Mouse (Mus musculus) urinary bladder, postnatal 36 days (tissue): ENCODE measurements around the gene Olfr978.
"Not testable (repeated sequence)": the region's sequence is repeated elsewhere in the genome, so short reads cannot be mapped to it uniquely, and the experiment has no call there.

Source experiments
- DNase-seq, 2 experiments: peaks; one replicate each; pipeline ENCODE4 v3.0.0; 2022; ENCODE audit warnings: low spot score in 2 of 2, mixed read lengths in 1 of 2

Gene Olfr978

DNA sequence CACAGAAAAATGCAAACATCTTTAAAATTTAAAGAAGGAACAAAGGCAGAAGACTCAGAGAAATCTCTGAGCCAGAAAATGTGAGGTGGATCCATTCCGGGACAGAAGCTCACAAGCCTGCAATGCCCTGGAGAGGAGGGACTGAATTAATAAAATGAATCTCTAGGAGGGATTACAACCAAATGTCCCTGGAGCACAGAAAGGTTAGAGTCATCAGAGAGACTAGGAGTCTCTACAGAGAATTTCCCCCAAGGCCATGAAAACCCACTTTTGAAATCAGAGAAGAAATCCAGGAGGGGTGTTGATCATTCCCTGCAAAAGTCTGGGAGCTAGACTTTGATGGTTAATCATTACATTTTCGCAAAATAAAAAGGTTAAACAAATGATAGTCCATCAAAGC is at the start of gene Olfr978:
Gene Olfr978, plus strand, starts transcription at position 301 of the 400 bp plus-strand sequence.
- DNase-seq = no peak

DNA sequence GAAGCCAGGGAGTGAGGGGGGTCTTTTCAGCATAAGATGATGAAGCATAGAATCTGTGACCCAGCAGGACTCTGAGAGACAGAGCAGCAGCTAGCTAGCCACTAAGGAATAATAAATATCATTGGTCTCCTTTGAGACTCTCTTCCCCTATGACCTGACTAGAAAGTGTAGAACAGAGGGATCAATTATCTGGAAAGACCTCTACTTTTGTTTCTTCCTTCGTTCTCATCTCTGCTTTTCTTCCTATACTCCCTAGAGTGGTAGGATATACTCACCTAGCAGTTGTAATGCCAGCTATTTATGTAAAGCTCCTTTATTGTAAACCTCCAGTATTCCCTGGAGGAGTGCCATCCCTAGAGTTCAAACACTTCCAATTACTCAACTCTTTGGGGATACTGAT is 40.0 kb upstream of the Olfr978 start, which contains the start of gene Olfr975:
Gene Olfr975, minus strand, starts transcription at position 101 of the 400 bp plus-strand sequence.
- no peak for DNase-seq

DNA sequence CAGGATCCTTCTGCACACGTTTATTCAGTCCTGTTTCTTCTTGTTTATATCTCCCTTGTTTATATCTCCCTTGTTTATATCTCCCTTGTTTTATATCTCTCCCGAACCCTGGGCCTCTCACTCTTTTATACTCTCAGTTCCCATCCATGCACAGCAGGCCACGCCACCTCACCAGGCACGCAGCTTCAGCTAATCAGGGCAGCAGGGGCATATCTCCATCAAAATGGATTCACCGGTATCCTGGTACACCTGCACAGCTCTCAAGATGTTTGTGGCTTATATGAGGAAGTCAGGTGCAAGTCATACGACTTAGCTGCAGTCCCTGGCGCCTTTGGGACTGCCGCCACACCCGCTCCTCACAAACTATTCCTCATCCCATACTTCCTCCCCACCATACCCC is 30.9 kb upstream of the Olfr978 start, which contains the start of gene Olfr976:
Gene Olfr976, minus strand, starts transcription at position 101 of the 400 bp plus-strand sequence.
- DNase-seq = not testable (repeated sequence)

DNA sequence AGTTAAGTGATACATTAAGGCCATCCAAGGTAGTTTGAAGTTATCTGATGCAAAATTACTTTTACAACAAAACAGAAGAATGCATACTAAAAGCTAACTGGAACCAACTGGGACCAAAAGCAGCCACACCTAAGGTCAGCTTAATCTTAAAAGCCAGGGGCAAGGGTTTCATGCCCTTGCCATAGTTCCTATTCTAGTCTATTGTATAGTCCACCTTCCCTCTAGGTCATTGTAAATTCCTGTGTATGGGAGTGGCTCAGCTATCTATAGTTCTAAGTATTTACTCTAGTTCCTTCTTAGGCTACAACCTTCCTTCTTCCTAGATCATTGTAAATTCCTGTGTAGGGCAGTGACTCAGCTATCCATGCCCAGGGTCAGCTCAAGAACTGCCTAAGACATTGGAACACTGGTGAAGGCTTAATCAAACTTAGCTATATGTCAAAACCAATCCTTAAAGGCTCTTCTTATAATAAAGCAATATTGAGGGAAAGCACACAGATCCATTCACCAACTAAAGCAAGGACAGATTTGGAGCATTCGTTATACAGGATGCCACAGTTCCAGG is 15.2 kb upstream of the Olfr978 start:
- DNase-seq = not testable (repeated sequence)

DNA sequence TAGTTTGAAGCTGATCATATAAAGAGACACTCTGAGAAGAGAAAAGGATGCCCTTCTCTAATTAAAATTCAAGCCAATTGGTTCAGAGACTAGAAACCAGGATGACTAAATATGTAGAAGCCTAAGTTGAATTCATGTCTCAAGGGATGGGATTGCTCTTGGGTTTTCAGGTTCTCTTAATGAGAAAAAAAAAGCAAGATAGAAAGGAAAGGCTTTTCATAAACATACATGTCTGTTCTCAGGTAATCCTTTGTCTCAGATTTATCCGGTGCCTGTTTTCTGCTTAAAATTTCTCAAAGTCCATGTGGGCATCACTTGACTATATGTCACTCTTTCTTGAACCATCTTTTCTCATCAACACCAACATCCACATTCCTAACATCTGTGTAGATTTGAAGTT is 11.5 kb downstream of the Olfr978 start, which contains the start of gene Olfr979:
Gene Olfr979, minus strand, starts transcription at position 101 of the 400 bp plus-strand sequence.
- no peak for DNase-seq

- no peak for DNase-seq
Observed at GRCm38 (mm10) chr9:40009482-40009881, 17.6 kb downstream of the Olfr978 start, which contains the start of gene Olfr980. Gene Olfr980 (minus strand): TSS chr9:40009582.

DNA sequence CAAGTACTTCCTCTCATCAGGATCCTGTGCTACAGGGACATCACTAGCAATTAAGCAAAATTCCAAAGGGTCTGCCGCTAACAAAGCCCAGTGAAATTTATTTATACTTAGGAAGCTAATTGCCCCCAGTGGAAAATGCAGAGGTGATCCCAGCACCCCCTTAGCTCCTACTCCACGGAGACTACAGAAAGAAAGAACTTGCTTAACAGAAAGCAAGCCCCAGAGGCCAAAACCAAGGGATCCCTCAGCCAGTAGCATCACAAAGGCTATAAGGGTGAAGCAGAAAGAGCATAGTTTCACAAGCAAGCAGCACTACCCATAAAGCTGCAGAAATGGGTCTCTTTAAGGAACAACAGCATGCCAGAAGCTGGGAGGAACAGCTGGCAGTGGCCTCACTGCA is 29.3 kb downstream of the Olfr978 start, which contains the start of gene Olfr981:
Gene Olfr981, plus strand, starts transcription at position 301 of the 400 bp plus-strand sequence.
- DNase-seq = no peak
